Mouse (Mus musculus): ENCODE measurements around the gene Gm20403. TPM values are rescaled to one million over a fixed set of nuclear protein-coding genes. Genes with fewer than 3 reads are reported as not detected.

Gm20403 gene
- total RNA-seq, 2 experiments from 2014 or later, result not detected

Other genes with a start within 250 kb of the Gm20403 start
- gene Snx6, start 190.8 kb downstream of the Gm20403 start, total RNA-seq (2021), result 10 to 100 TPM; 43.4 to 47.9 TPM
- 10 to 100 TPM; 94.7 to 95.9 TPM for gene Cfl2, start 123.7 kb downstream of the Gm20403 start, total RNA-seq (2021)
- gene Baz1a, start 27.8 kb upstream of the Gm20403 start, total RNA-seq (2021), result 1 to 10 TPM in 1 of 2 experiments, under 1 TPM in 1; 0.58 to 1.0 TPM
- gene 2700097O09Rik, start 93.6 kb upstream of the Gm20403 start, total RNA-seq (2021), result 10 to 100 TPM in 1 of 2 experiments, 1 to 10 TPM in 1; 8.2 to 10.9 TPM
- 10 to 100 TPM; 84.1 to 90.0 TPM for gene Srp54a, start 93.7 kb upstream of the Gm20403 start, total RNA-seq (2021)
- 10 to 100 TPM; 11.2 to 13.4 TPM for gene Fam177a, start 137.9 kb upstream of the Gm20403 start, total RNA-seq (2021)
- 10 to 100 TPM; 51.8 to 56.0 TPM for gene Srp54b, start 168.6 kb upstream of the Gm20403 start, total RNA-seq (2021)
- gene 1700047I17Rik2, start 213.1 kb upstream of the Gm20403 start, total RNA-seq (2021), result 1 to 10 TPM; 3.9 to 7.1 TPM
- gene Srp54c, start 243.6 kb upstream of the Gm20403 start, total RNA-seq (2021), result 10 to 100 TPM; 32.4 to 34.8 TPM